Mouse (Mus musculus) ovary, postnatal 10 days (tissue): ENCODE measurements around the gene Pparg.

Experiments
- DNase-seq: peaks from one replicate; pipeline ENCODE4 v3.0.0; 2022; ENCODE audit warnings: low spot score

The Pparg gene

GRCm38 (mm10) chr6:115361606-115362462, 1.1 kb downstream of the Pparg start:
- peak; percentile 10 for DNase-seq

GRCm38 (mm10) chr6:115366869-115367610, 6.3 kb downstream of the Pparg start:
- DNase-seq: no peak

- no peak for DNase-seq
Measured at GRCm38 (mm10) chr6:115374871-115375852, 14.4 kb downstream of the Pparg start.

GRCm38 (mm10) chr6:115380596-115380995, 19.8 kb downstream of the Pparg start:
- no peak for DNase-seq

GRCm38 (mm10) chr6:115382712-115383111, 22.0 kb downstream of the Pparg start:
- no peak for DNase-seq

GRCm38 (mm10) chr6:115389945-115390540, 29.3 kb downstream of the Pparg start:
- no peak for DNase-seq

GRCm38 (mm10) chr6:115396911-115397310, 36.2 kb downstream of the Pparg start:
- DNase-seq: no peak

- no peak for DNase-seq
Measured at GRCm38 (mm10) chr6:115404354-115404753, 43.6 kb downstream of the Pparg start.

GRCm38 (mm10) chr6:115411477-115411876, 50.7 kb downstream of the Pparg start:
- DNase-seq: no peak

GRCm38 (mm10) chr6:115418171-115418570, 57.4 kb downstream of the Pparg start:
- no peak for DNase-seq

- no peak for DNase-seq
Measured at GRCm38 (mm10) chr6:115418964-115419363, 58.2 kb downstream of the Pparg start.

GRCm38 (mm10) chr6:115420963-115421362, 60.2 kb downstream of the Pparg start:
- no peak for DNase-seq

GRCm38 (mm10) chr6:115421665-115422064, 60.9 kb downstream of the Pparg start:
- DNase-seq: no peak

- DNase-seq: no peak
Measured at GRCm38 (mm10) chr6:115424433-115424832, 63.7 kb downstream of the Pparg start.

GRCm38 (mm10) chr6:115432726-115433125, 72.0 kb downstream of the Pparg start:
- no peak for DNase-seq

- no peak for DNase-seq
Measured at GRCm38 (mm10) chr6:115434054-115434453, 73.3 kb downstream of the Pparg start.

GRCm38 (mm10) chr6:115434816-115435215, 74.1 kb downstream of the Pparg start:
- DNase-seq: no peak

- no peak for DNase-seq
Measured at GRCm38 (mm10) chr6:115440231-115441006, 79.7 kb downstream of the Pparg start.

GRCm38 (mm10) chr6:115452501-115452900, 91.8 kb downstream of the Pparg start:
- DNase-seq: no peak

GRCm38 (mm10) chr6:115462743-115463337, 102.1 kb downstream of the Pparg start:
- DNase-seq: no peak
